ENCODE assay signal across 9 mouse cellular contexts in the genomic region with DNA sequence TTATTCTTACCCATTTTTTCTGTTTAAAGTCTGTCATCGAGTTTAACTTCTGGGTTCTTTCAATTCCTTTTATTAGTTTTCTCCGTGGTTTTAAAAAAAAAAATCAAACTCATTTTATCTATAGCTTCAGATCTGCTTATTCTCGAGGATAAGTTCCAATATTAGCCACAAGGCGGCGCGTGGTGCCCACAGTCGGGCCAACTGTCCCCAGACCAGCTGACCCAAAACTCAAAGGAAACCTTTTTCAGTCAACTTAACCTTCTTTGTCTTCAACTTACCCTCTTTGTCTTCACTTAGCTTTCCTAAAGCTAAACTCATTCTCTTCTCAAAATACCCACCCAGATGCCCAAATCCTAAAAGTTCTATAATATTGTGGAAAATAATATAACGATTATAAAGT. TPM values are rescaled to one million over a fixed set of nuclear protein-coding genes. Genes with fewer than 3 reads are reported as not detected.
DNase-seq lines count a peak whose midpoint lies in the region; ATAC-seq and TF ChIP-seq lines count a peak whose summit lies in the region.
"Had no signal": no experiment of that assay in that cellular context is flagged by ENCODE, and none has a peak within 500 bp of the region (broad histone marks: within the 10 kb centered on the region; RNA-seq: fewer than 3 reads in every experiment).

No protein-coding gene starts in this region.

- no peak overlapping the region for H3K4me3 ChIP-seq in kidney, embryonic 15.5 days (replicated peaks)
- H3K4me3 ChIP-seq in G1E (ENCODE audit: low read depth, low read length) = no peak overlapping the region
- H3K4me3 ChIP-seq in layer of hippocampus, adult 2 months = no peak overlapping the region

- no peak for ATAC-seq in kidney, embryonic 15.5 days (replicated peaks; ENCODE audit: low FRiP score)
- 0 out of 2 replicates have a peak, but pooled peaks have one; percentile 22 for ATAC-seq in G1E (ENCODE audit: extremely low read depth, insufficient number of reproducible peaks, low FRiP score, poor library complexity, severe bottlenecking)
- peak; percentile 91 for ATAC-seq in megakaryocyte progenitor cell, adult 5-6 weeks (replicated peaks; ENCODE audit: poor library complexity)

- H3K9me3 ChIP-seq in kidney, embryonic 15.5 days (replicated peaks) = no peaks in the 10 kb centered on the region
- H3K9me3 ChIP-seq in G1E (replicated peaks) = no peaks in the 10 kb centered on the region

- DNase-seq in kidney, adult 18-20 months = peak; percentile 69
- peak; percentile 10 for DNase-seq in G1E (ENCODE audit: low spot score)
- peak; percentile 85 to 89 for DNase-seq in cerebellum, adult 18-20 months
- peak; percentile 82 for DNase-seq in gastrocnemius, postnatal 10 days
- peak; percentile 56 to 84 for DNase-seq in layer of hippocampus, adult 2 months (ENCODE audit: low spot score in 2 of 2)
- DNase-seq in thymus, postnatal 25 days = peak; percentile 11

- 14% methylated on average over 8 of the region's 8 CpGs for WGBS in kidney, embryonic 15.5 days

- H3K4me1 ChIP-seq in kidney, embryonic 15.5 days = no peaks in the 10 kb centered on the region
- no peaks in the 10 kb centered on the region for H3K4me1 ChIP-seq in G1E (ENCODE audit: insufficient read depth, low read depth, low read length)

- H3K9ac ChIP-seq in kidney, embryonic 15.5 days = no peak overlapping the region

- no peak for TF ChIP-seq CTCF in G1E (IDR thresholded peaks at IDR 0.05; ENCODE audit: low read depth, low read length)
- peak; percentile 93 for TF ChIP-seq CTCF in layer of hippocampus, adult 2 months (conservative IDR thresholded peaks at IDR 0.05)

- H3K27me3 ChIP-seq in kidney, embryonic 15.5 days = no peaks in the 10 kb centered on the region
- H3K27me3 ChIP-seq in G1E (ENCODE audit: insufficient read depth, low read length) = 0 out of 2 replicates have a peak, but pooled peaks cover 3% of the 10 kb centered on the region

- no peaks in the 10 kb centered on the region for H3K36me3 ChIP-seq in kidney, embryonic 15.5 days
- H3K36me3 ChIP-seq in G1E (replicated peaks) = no peaks in the 10 kb centered on the region

- H3K27ac ChIP-seq in kidney, embryonic 15.5 days = no peak overlapping the region
- H3K27ac ChIP-seq in layer of hippocampus, adult 2 months = peak overlapping the region; percentile 56; the same call in 1 of the 2 replicates

- H3K4me2 ChIP-seq in kidney, embryonic 15.5 days = no peak overlapping the region

RNA-seq across cellular contexts. Expression of gene Tmprss7, which starts 8.6 kb away (rescaled TPM):
- 0.09 TPM in 1 of 2 replicates, not detected in the other for polyA plus RNA-seq in kidney, embryonic 15.5 days (2015; fragmentation: Nextera tagmentation; extraction: Ambion mirVana)
- total RNA-seq in G1E (2014; fragmentation: Nextera tagmentation) = not detected in 2 replicates
- total RNA-seq in G1E (2017) = 1.8 and 2.1 TPM in 2 replicates
- not detected in 2 replicates for polyA plus RNA-seq in G1E (2012)
- total RNA-seq in gastrocnemius, postnatal 10 days (2021) = not detected
- total RNA-seq in layer of hippocampus, adult 2 months (2021) = 1 to 10 TPM in 1 of 2 experiments, under 1 TPM in 1; 0.44 to 1.0 TPM
- 0.46 and 0.74 TPM in 2 replicates for total RNA-seq in megakaryocyte progenitor cell, adult 5-6 weeks (2015)
- 0.12 and 0.81 TPM in 2 replicates for total RNA-seq in megakaryocyte progenitor cell, adult 5-6 weeks (2017)

RNA-seq across cellular contexts. Expression of gene BC016579, which starts 30.9 kb away (rescaled TPM):
- polyA plus RNA-seq in kidney, embryonic 15.5 days (2015; fragmentation: Nextera tagmentation; extraction: Ambion mirVana) = 0.23 and 0.30 TPM in 2 replicates
- total RNA-seq in G1E (2014; fragmentation: Nextera tagmentation) = not detected in 2 replicates
- 0.12 and 0.16 TPM in 2 replicates for total RNA-seq in G1E (2017)
- polyA plus RNA-seq in G1E (2012) = not detected in 2 replicates
- total RNA-seq in gastrocnemius, postnatal 10 days (2021) = not detected
- under 1 TPM in 1 of 2 experiments, not detected in 1; 0.15 TPM for total RNA-seq in layer of hippocampus, adult 2 months (2021)
- 1.0 and 2.2 TPM in 2 replicates for total RNA-seq in megakaryocyte progenitor cell, adult 5-6 weeks (2015)
- total RNA-seq in megakaryocyte progenitor cell, adult 5-6 weeks (2017) = 0.17 and 0.61 TPM in 2 replicates
- total RNA-seq: neutrophil, adult 5-6 weeks had no signal

RNA-seq across cellular contexts. Expression of gene Tagln3, which starts 39.6 kb away (rescaled TPM):
- polyA plus RNA-seq in kidney, embryonic 15.5 days (2015; fragmentation: Nextera tagmentation; extraction: Ambion mirVana) = 7.9 and 13.4 TPM in 2 replicates
- total RNA-seq in G1E (2014; fragmentation: Nextera tagmentation) (not detected in 2 replicates), G1E (2017) (not detected in 2 replicates)
- not detected in 2 replicates for polyA plus RNA-seq in G1E (2012)
- under 1 TPM; 0.70 to 0.90 TPM for total RNA-seq in gastrocnemius, postnatal 10 days (2021)
- total RNA-seq in layer of hippocampus, adult 2 months (2021) = 100 to 1,000 TPM; 246 to 258 TPM
- total RNA-seq in megakaryocyte progenitor cell, adult 5-6 weeks (2015) = not detected in 2 replicates
- not detected in 2 replicates for total RNA-seq in megakaryocyte progenitor cell, adult 5-6 weeks (2017)

RNA-seq across cellular contexts. Expression of gene Abhd10, which starts 57.9 kb away (rescaled TPM):
- polyA plus RNA-seq in kidney, embryonic 15.5 days (2015; fragmentation: Nextera tagmentation; extraction: Ambion mirVana) = 36.9 and 39.3 TPM in 2 replicates
- 15.4 and 23.9 TPM in 2 replicates for total RNA-seq in G1E (2014; fragmentation: Nextera tagmentation)
- total RNA-seq in G1E (2017) = 16.3 and 17.0 TPM in 2 replicates
- polyA plus RNA-seq in G1E (2012) = 4.0 and 4.8 TPM in 2 replicates
- 10 to 100 TPM; 10.3 to 10.7 TPM for total RNA-seq in gastrocnemius, postnatal 10 days (2021)
- 10 to 100 TPM; 19.8 to 20.5 TPM for total RNA-seq in layer of hippocampus, adult 2 months (2021)
- total RNA-seq in megakaryocyte progenitor cell, adult 5-6 weeks (2015) = 22.5 and 25.0 TPM in 2 replicates
- 18.2 and 27.4 TPM in 2 replicates for total RNA-seq in megakaryocyte progenitor cell, adult 5-6 weeks (2017)

Comparison
In these comparisons a context has a peak if more than half of its experiments do, and no peak if none do; other contexts are left out.
1. DNase-seq: peak in every context shown above with its lines; median percentile 87 in cerebellum, adult 18-20 months; 82 in gastrocnemius, postnatal 10 days; 70 in layer of hippocampus, adult 2 months; 69 in kidney, adult 18-20 months; 11 in thymus, postnatal 25 days; 10 in G1E.
2. RNA of gene Tagln3, which starts 39.6 kb away (total RNA-seq): 246 to 258 TPM in layer of hippocampus, adult 2 months; 0.70 to 0.90 TPM in gastrocnemius, postnatal 10 days, not detected in G1E and not detected in megakaryocyte progenitor cell, adult 5-6 weeks; every median in the first group is over 100 times any median in the second.